Mouse (Mus musculus): ENCODE measurements around the gene Epha4. TPM values are rescaled to one million over a fixed set of nuclear protein-coding genes. Genes with fewer than 3 reads are reported as not detected.

Gene Epha4
- total RNA-seq, 2 experiments from 2014 or later = 0.09 to 1.2 TPM

DNA sequence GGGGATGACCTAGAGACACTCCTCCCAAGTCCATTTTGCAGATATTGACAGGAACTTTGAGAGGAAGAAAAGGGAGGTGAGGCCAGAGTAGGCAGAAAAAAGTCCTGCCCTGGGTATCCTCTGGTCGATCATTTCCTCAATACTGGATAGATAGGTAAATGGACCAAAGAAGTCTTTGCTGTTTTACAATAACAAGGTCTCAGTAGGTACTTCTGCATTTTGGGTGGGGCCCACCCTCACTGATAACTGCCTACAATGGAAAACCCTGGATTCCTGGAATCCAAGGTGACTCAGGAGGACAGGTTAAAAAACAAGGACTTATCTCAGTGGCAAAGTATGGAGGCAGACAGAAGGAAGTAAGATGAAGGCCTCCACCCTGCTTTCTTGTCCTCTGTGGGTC is 61.1 kb downstream of the Epha4 start:
- no peak for ATAC-seq (replicated peaks; ENCODE audit: low FRiP score, low TSS enrichment, poor library complexity, severe bottlenecking)

- ATAC-seq (replicated peaks; ENCODE audit: low FRiP score, low TSS enrichment, poor library complexity, severe bottlenecking) = no peak
These were observed 62.2 kb downstream of the Epha4 start for GRCm38 (mm10) chr1:77452721-77453120.

- ATAC-seq (replicated peaks; ENCODE audit: low FRiP score, low TSS enrichment, poor library complexity, severe bottlenecking) = no peak
These were observed 63.3 kb downstream of the Epha4 start for GRCm38 (mm10) chr1:77451541-77451940.

- no peak for ATAC-seq (replicated peaks; ENCODE audit: low FRiP score, low TSS enrichment, poor library complexity, severe bottlenecking)
These were observed 64.7 kb downstream of the Epha4 start for GRCm38 (mm10) chr1:77450201-77450600.

- no peak for ATAC-seq (replicated peaks; ENCODE audit: low FRiP score, low TSS enrichment, poor library complexity, severe bottlenecking)
These were observed 67.8 kb downstream of the Epha4 start for GRCm38 (mm10) chr1:77447061-77447614.

DNA sequence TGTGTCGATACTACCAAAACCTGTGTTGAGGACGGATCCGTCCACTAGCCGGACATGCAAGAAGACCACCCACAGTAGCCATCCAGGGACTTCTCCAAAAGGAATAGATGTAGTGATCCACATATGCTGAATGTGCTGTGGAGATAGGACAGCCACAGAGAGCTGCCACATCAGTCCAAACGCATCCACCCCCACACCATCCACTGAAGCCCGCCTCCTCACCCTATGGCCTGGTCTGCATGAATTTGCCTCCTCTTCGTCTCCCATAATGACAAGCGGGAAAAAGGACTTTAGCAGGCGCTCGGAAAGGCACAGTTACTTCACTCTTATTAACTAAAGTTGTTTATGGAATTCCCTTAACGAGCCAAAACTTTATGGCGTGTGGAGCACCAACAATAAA is 68.5 kb downstream of the Epha4 start:
- ATAC-seq (replicated peaks; ENCODE audit: low FRiP score, low TSS enrichment, poor library complexity, severe bottlenecking) = no peak

DNA sequence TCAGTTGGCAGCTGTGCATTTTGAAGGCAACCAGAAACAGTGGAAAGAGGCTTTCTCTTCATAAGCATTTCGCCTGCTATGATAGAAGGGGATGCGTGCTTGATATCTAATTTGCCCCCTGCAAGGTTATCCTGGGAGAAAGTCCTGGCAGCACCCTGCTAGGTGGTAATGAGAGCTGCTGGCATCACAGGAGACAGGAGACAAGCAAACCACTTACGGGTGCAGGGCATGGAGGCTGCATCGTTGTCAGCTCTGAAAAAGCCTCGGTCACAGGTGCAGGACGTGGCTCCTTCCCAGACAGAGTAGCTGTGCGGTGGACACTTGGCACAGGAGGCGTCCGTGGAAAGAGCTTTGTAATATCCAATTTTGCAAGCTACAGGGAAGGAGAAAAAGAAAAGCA is 70.2 kb downstream of the Epha4 start:
- no peak for ATAC-seq (replicated peaks; ENCODE audit: low FRiP score, low TSS enrichment, poor library complexity, severe bottlenecking)

- ATAC-seq (replicated peaks; ENCODE audit: low FRiP score, low TSS enrichment, poor library complexity, severe bottlenecking) = no peak
These were observed 72.9 kb downstream of the Epha4 start for GRCm38 (mm10) chr1:77441987-77442386.

DNA sequence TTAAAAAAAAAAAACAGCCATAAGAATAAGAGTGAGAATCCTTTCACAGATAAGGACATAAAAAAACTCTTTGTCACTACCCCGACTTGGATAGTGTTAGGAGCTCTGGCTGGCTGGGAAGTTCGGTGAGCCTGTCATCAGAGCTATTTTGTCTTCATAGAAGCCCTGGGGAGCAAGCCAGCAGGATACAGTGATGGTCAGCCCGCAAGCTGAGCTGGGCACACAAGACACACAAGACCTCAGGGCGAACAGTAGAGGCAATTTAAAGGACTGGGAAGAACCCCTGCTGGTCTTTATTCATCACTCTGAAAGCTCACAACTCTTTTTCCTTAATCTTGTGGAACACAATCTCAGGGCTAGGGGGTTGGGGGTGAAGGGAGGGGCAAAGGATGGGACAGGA is 73.5 kb downstream of the Epha4 start:
- ATAC-seq (replicated peaks; ENCODE audit: low FRiP score, low TSS enrichment, poor library complexity, severe bottlenecking) = no peak

GRCm38 (mm10) chr1:77440512-77440911 is 74.4 kb downstream of the Epha4 start:
- no peak for ATAC-seq (replicated peaks; ENCODE audit: low FRiP score, low TSS enrichment, poor library complexity, severe bottlenecking)

GRCm38 (mm10) chr1:77439383-77440074 is 75.4 kb downstream of the Epha4 start:
- no peak for ATAC-seq (replicated peaks; ENCODE audit: low FRiP score, low TSS enrichment, poor library complexity, severe bottlenecking)

DNA sequence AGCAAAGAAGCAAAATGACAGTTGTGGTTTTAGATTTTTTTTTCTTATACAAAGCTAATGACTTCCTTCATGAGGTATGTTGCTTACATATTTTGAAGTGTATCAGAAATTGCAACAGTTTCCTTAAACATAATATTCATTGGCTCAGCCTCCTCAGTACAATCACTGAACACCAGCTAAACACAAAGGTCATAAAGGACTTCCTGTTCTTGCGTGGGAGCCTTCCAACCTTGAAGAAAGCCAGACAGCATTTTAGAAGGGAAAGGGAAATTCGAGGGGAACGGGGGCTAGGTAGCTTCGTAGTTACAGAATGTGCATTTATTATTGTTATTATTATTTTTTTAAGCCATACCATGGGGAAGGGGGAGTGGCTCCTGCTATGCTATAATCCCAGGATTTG is 76.2 kb downstream of the Epha4 start:
- no peak for ATAC-seq (replicated peaks; ENCODE audit: low FRiP score, low TSS enrichment, poor library complexity, severe bottlenecking)

DNA sequence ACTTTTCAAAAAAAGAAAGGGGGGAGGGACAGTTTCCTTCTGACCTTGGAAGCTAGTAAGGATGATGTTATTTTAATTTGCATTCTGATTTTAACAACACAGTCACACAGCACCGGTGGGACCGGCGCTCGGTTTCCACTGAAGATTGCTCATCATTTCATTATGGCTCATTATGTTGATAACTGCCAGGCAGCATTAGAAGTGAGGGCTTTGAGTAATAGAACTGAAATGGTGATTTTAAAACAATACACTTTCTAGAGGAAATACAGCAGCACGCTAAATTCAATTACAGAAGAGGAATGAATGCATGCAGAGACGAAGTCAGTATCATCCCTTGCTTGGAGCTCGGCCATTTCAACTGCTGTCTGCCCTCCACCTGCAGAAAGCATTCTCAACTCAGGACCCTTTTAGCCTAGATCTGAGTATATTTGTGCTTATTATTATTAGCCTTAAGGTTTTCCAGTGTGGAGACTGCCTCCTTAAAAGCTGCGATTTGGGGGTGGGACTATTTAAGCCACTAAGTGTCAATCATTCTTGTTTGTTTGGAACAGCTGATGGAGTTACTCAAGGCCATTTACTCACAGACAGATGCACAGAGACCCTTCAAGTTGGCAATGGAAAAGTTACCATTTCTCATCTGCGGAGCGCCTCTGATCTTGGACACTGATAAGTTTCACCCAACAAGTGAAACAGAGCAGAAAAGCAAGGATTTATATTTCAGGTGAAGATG is 76.8 kb downstream of the Epha4 start:
- ATAC-seq (replicated peaks; ENCODE audit: low FRiP score, low TSS enrichment, poor library complexity, severe bottlenecking) = no peak

- no peak for ATAC-seq (replicated peaks; ENCODE audit: low FRiP score, low TSS enrichment, poor library complexity, severe bottlenecking)
These were observed 79.8 kb downstream of the Epha4 start for GRCm38 (mm10) chr1:77435045-77435444.

- no peak for ATAC-seq (replicated peaks; ENCODE audit: low FRiP score, low TSS enrichment, poor library complexity, severe bottlenecking)
These were observed 81.7 kb downstream of the Epha4 start for GRCm38 (mm10) chr1:77433148-77433547.

GRCm38 (mm10) chr1:77432489-77432888 is 82.4 kb downstream of the Epha4 start:
- ATAC-seq (replicated peaks; ENCODE audit: low FRiP score, low TSS enrichment, poor library complexity, severe bottlenecking) = no peak

DNA sequence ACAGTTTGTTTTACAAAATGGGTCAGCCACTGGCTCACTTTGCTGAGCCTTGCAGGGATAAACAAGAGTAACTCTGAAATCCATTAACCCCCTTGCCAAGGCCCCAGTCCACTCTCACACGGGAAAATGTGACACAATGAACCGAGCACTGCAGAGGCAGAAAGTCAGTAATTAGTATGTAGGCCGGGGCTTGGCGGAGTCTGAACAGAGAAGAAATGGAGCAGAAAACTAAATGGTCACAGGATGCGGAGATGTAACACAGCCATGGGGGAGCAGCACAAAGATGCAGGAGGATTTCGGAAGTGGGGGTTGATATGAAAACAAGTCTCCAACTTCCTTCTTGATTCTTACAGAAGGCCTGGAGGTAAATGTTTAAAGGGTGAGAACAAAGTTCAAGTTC is 85.7 kb downstream of the Epha4 start:
- ATAC-seq (replicated peaks; ENCODE audit: low FRiP score, low TSS enrichment, poor library complexity, severe bottlenecking) = no peak

DNA sequence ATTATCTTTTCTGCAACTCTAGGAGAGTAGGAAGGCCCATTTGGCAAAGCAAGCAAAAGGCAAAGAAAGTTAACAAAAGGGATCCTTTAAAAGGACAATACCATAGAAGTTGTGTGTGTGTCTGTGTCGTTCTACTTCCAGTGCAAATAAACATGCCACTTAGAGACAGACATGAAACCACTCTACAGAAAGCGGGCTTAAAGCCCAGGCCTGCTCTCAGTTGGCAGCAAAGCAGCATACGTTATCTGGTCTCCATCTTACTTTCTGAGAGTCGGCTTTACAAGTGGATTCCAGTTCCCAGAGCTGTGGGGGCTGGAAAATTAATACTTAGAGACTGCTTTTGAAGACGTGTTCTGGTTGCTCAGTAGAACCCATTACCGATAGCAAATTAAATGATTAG is 87.9 kb downstream of the Epha4 start:
- no peak for ATAC-seq (replicated peaks; ENCODE audit: low FRiP score, low TSS enrichment, poor library complexity, severe bottlenecking)

- no peak for ATAC-seq (replicated peaks; ENCODE audit: low FRiP score, low TSS enrichment, poor library complexity, severe bottlenecking)
These were observed 89.7 kb downstream of the Epha4 start for GRCm38 (mm10) chr1:77425171-77425570.

GRCm38 (mm10) chr1:77421081-77421480 is 93.8 kb downstream of the Epha4 start:
- no peak for ATAC-seq (replicated peaks; ENCODE audit: low FRiP score, low TSS enrichment, poor library complexity, severe bottlenecking)

- no peak for ATAC-seq (replicated peaks; ENCODE audit: low FRiP score, low TSS enrichment, poor library complexity, severe bottlenecking)
These were observed 94.5 kb downstream of the Epha4 start for GRCm38 (mm10) chr1:77420348-77420747.
